Mouse (Mus musculus): ENCODE measurements around the gene Top1. TPM values are rescaled to one million over a fixed set of nuclear protein-coding genes. Genes with fewer than 3 reads are reported as not detected.
A peak's percentile ranks its signal among the peaks of the same experiment; 100 is the strongest.

The Top1 gene
- 97.3 and 102 TPM in 2 replicates for polyA plus RNA-seq (2015; fragmentation: Nextera tagmentation; extraction: Ambion mirVana)

- H3K4me2 ChIP-seq (replicated peaks), result peak within 1 kb of the TSS; percentile 85
- WGBS, result under 1% methylated on average over 50 of the region's 50 CpGs
- peaks cover 26% of the 10 kb centered on the region for H3K4me1 ChIP-seq
- peak within 1 kb of the TSS; percentile 100 for H3K9ac ChIP-seq
- H3K36me3 ChIP-seq, result no peaks in the 10 kb centered on the region
- H3K27ac ChIP-seq, result peak within 1 kb of the TSS; percentile 99
- H3K9me3 ChIP-seq, result no peaks in the 10 kb centered on the region
- peak; percentile 97 for ATAC-seq (ENCODE audit: low FRiP score, low read depth)
- H3K27me3 ChIP-seq, result no peaks in the 10 kb centered on the region
- peak within 1 kb of the TSS; percentile 100 for H3K4me3 ChIP-seq
Observed at GRCm38 (mm10) chr2:160645614-160646137, at the start of gene Top1. TSS of gene Top1 (plus strand) at chr2:160645888.

DNA sequence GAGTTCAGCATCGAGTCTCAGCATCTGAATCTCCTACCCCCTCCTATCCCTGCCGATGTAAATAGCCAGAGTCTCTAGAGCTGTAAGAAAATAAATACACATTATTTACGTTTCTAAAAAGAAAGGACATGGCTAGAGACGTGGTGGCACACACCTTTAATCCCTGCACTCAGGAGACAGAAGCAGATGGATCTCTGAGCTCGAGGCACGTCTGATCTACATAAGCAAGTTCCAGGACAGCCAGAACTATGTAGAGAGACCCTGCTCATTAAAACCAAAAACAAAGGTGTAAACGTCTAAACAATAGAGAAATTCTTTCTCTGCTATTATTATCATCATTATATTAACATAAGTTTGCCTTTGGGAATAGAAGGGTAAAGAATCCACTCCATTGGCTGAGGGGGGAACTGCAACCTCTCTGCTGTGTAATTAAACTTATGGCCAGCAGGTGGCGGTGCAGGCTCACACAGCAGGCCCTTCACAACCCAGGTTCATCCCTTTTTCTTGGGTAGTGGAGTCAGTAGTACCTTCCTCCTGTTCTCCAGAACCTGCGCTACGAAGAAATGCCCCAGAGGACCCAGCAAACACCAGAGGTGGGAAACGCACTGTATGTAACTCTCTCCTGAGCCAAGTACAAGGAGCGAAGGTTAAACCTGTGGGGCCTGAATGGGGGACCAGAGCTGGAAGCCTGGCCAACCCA, 48.0 kb upstream of the Top1 start:
- ATAC-seq (ENCODE audit: low FRiP score, low read depth), result peak; percentile 69
- Histone ChIP-seq H3K36me3 (no peaks in the 10 kb centered on the region), H3K27ac (no peak overlapping the region), H3K27me3 (no peaks in the 10 kb centered on the region; the same call in 1 of the 2 replicates), H3K4me3 (no peak overlapping the region), H3K4me1 (no peaks in the 10 kb centered on the region), H3K4me2 (replicated peaks) (peak overlapping the region; percentile 23; the same call in 1 of the 2 replicates), H3K9ac (no peak overlapping the region), H3K9me3 (no peaks in the 10 kb centered on the region)
- 32% methylated on average over 12 of the region's 12 CpGs for WGBS

GRCm38 (mm10) chr2:160601805-160602204, 43.9 kb upstream of the Top1 start:
- Histone ChIP-seq H3K27me3 (no peaks in the 10 kb centered on the region), H3K4me1 (no peaks in the 10 kb centered on the region), H3K9ac (no peak overlapping the region), H3K4me2 (replicated peaks) (no peak overlapping the region), H3K36me3 (no peaks in the 10 kb centered on the region), H3K9me3 (no peaks in the 10 kb centered on the region), H3K4me3 (no peak overlapping the region), H3K27ac (no peak overlapping the region)
- 50% methylated on average over 1 of the region's 1 CpGs for WGBS
- ATAC-seq (ENCODE audit: low FRiP score, low read depth), result no peak

GRCm38 (mm10) chr2:160603154-160603933, 42.3 kb upstream of the Top1 start:
- no peak overlapping the region for H3K4me2 ChIP-seq (replicated peaks)
- H3K9me3 ChIP-seq, result no peaks in the 10 kb centered on the region
- H3K27me3 ChIP-seq, result no peaks in the 10 kb centered on the region
- no peak overlapping the region for H3K27ac ChIP-seq
- 54% methylated on average over 10 of the region's 10 CpGs for WGBS
- H3K36me3 ChIP-seq, result no peaks in the 10 kb centered on the region
- no peaks in the 10 kb centered on the region for H3K4me1 ChIP-seq
- no peak overlapping the region for H3K4me3 ChIP-seq
- H3K9ac ChIP-seq, result no peak overlapping the region
- ATAC-seq (ENCODE audit: low FRiP score, low read depth), result peak; percentile 61; the same call in 1 of the 2 replicates

DNA sequence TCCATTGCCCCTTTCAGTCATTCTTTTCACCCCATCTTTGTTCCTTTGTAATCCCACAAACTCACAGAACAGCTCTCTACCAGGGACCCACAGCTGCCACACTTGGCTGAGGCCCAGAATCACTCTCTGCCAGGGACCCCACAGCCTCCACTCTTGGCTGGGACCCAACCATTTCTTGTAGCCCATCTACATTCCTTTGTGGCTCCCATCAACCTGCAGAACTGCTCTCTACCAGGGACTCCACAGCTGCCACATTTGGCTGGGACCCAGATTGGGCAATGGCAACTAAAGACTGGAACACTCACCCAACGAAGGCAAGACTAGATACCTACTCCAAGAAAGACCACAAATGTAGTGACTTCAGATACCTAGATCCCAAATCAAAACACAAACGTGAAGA, 35.7 kb upstream of the Top1 start:
- WGBS, result 67% methylated on average over 2 of the region's 2 CpGs
- no peaks in the 10 kb centered on the region for H3K4me1 ChIP-seq

GRCm38 (mm10) chr2:160613186-160613919, 32.3 kb upstream of the Top1 start:
- 87% methylated on average over 5 of the region's 5 CpGs for WGBS
- Histone ChIP-seq H3K27ac (no peak overlapping the region), H3K4me2 (replicated peaks) (no peak overlapping the region), H3K4me1 (no peaks in the 10 kb centered on the region), H3K27me3 (no peaks in the 10 kb centered on the region), H3K36me3 (no peaks in the 10 kb centered on the region), H3K9ac (no peak overlapping the region), H3K4me3 (no peak overlapping the region), H3K9me3 (no peaks in the 10 kb centered on the region)
- ATAC-seq (ENCODE audit: low FRiP score, low read depth), result no peak

More for the DNA sequence above, 35.7 kb upstream of the Top1 start:
- Histone ChIP-seq H3K4me3 (no peak overlapping the region), H3K27me3 (no peaks in the 10 kb centered on the region), H3K9ac (no peak overlapping the region), H3K27ac (no peak overlapping the region), H3K4me2 (replicated peaks) (no peak overlapping the region), H3K36me3 (no peaks in the 10 kb centered on the region), H3K9me3 (no peaks in the 10 kb centered on the region)
- ATAC-seq (ENCODE audit: low FRiP score, low read depth), result 0 out of 2 replicates have a peak, but pooled peaks have one; percentile 24

DNA sequence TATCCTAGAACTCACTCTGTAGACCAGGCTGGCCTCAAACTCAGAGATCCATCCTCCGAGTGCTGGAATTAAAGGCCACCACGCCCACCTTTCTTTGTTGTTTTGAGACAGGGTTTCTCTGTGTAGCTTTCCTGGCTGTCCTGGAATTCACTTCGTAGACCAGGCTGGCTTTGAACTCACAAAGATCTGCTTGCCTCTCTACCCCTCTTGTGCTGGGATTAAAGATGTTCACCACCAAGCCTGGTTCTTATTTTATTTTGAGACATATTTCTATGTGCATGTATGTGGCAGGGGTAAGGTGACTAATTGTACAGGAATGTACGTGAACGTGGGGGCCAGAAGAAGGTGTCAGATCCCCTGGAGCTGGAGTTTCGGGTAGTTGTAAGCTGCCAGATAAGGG, 27.9 kb upstream of the Top1 start:
- 90% methylated on average over 6 of the region's 6 CpGs for WGBS
- Histone ChIP-seq H3K9me3 (no peaks in the 10 kb centered on the region), H3K4me2 (replicated peaks) (no peak overlapping the region), H3K27ac (no peak overlapping the region), H3K36me3 (no peaks in the 10 kb centered on the region), H3K4me3 (no peak overlapping the region), H3K4me1 (peaks cover 28% of the 10 kb centered on the region), H3K9ac (no peak overlapping the region), H3K27me3 (no peaks in the 10 kb centered on the region)
- ATAC-seq (ENCODE audit: low FRiP score, low read depth), result no peak

GRCm38 (mm10) chr2:160618619-160619220, 27.0 kb upstream of the Top1 start:
- Histone ChIP-seq H3K4me3 (no peak overlapping the region), H3K4me2 (replicated peaks) (no peak overlapping the region), H3K4me1 (peaks cover 28% of the 10 kb centered on the region), H3K9me3 (no peaks in the 10 kb centered on the region), H3K9ac (no peak overlapping the region), H3K36me3 (no peaks in the 10 kb centered on the region), H3K27ac (no peak overlapping the region; the same call in 1 of the 2 replicates), H3K27me3 (no peaks in the 10 kb centered on the region)
- WGBS, result 47% methylated on average over 6 of the region's 6 CpGs
- ATAC-seq (ENCODE audit: low FRiP score, low read depth), result no peak

GRCm38 (mm10) chr2:160619300-160619699, 26.4 kb upstream of the Top1 start:
- no peaks in the 10 kb centered on the region for H3K27me3 ChIP-seq
- H3K9me3 ChIP-seq, result no peaks in the 10 kb centered on the region
- ATAC-seq (ENCODE audit: low FRiP score, low read depth), result 0 out of 2 replicates have a peak, but pooled peaks have one; percentile 9
- no peak overlapping the region for H3K9ac ChIP-seq
- H3K36me3 ChIP-seq, result no peaks in the 10 kb centered on the region
- peaks cover 28% of the 10 kb centered on the region for H3K4me1 ChIP-seq
- WGBS, result 83% methylated on average over 5 of the region's 5 CpGs
- H3K27ac ChIP-seq, result no peak overlapping the region
- H3K4me3 ChIP-seq, result no peak overlapping the region
- no peak overlapping the region for H3K4me2 ChIP-seq (replicated peaks)

DNA sequence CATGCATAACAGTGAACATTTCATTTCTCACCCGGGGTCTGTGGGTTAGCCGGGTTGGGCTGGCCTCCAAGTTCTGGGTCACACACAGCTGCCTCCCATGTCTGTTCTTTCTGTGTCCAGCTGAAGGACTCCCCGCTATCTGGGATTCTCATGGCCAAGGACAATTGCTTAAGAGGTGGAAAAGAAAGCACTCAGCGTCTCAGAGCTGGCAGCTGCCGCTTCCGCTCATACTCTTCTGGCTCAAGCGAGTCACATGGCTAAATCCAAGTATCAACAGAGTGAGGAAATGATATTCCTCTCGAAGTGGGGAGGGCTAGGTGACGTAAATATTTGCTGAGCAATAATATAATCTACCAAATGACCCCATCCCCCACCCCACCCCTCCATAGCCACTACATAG, 25.9 kb upstream of the Top1 start:
- Histone ChIP-seq H3K27ac (no peak overlapping the region), H3K9me3 (no peaks in the 10 kb centered on the region), H3K36me3 (no peaks in the 10 kb centered on the region), H3K27me3 (no peaks in the 10 kb centered on the region), H3K4me2 (replicated peaks) (no peak overlapping the region), H3K9ac (no peak overlapping the region), H3K4me3 (no peak overlapping the region), H3K4me1 (peaks cover 28% of the 10 kb centered on the region)
- no peak for ATAC-seq (ENCODE audit: low FRiP score, low read depth)
- WGBS, result 68% methylated on average over 9 of the region's 9 CpGs

DNA sequence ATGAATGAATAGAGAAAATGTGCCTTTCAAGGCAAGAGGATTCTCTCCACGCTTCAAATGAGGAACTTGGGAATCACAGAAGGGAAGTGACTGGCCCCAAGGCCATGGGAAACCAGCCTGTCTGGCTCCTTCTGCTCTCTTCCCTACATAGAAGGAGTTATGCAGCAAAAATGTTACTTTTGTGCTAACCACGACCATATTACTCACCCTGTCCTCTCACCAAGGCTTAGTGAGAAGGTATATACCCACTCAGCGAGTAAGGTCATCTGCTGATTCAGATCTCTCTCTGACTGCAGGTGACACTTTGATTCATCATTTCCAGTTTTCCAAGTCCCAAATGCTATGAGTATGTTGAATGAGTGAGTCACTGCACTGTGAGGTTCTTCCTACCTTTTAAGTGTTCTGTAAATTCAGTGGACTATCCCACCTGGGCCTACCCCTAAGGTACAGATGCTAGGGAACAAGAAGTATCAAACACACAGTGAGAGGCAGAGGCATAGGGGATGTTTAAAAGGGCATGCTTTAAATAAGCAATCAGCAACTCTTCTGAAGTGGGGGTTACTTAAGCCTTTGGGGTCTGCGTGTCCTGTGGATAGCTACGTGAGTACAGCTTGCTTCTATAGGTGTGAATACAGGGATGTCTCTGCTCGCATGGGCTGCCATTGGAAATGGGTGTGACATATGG, 25.3 kb upstream of the Top1 start:
- Histone ChIP-seq H3K4me2 (replicated peaks) (no peak overlapping the region), H3K27ac (no peak overlapping the region), H3K4me3 (no peak overlapping the region), H3K4me1 (peaks cover 28% of the 10 kb centered on the region), H3K27me3 (no peaks in the 10 kb centered on the region), H3K9ac (no peak overlapping the region; the same call in 1 of the 2 replicates), H3K36me3 (no peaks in the 10 kb centered on the region), H3K9me3 (no peaks in the 10 kb centered on the region)
- ATAC-seq (ENCODE audit: low FRiP score, low read depth), result peak; percentile 29; the same call in 1 of the 2 replicates
- WGBS, result 58% methylated on average over 6 of the region's 6 CpGs
